Mouse (Mus musculus): ENCODE results near the gene Fra10ac1.
A peak's percentile ranks its signal among the peaks of the same experiment; 100 is the strongest.

Gene Fra10ac1

DNA sequence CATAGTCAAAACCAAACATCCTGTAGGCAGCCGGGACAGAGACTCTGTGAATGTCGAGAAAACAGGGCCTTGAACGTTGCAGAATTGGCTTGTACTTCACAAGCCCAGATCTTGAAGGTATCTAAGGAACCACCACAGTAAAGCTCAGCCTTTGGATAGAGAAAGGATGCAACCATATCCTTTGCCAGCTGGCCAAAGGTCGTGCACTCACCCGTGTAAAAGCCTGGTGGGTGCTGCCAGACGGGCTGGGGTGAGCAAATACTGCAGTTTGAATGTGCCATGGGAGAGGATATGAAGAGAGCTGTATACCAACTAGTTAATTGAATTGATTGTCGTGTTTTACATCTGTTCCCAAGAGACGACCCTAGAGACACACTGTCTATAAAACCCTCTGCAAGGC lies 8.1 kb upstream of the Fra10ac1 start:
- no peak for DNase-seq (ENCODE audit: low spot score in 2 of 2)

- DNase-seq (ENCODE audit: low spot score in 2 of 2) = peak in 1 of 2 experiments; percentile 42
These were observed 4.7 kb upstream of the Fra10ac1 start for GRCm38 (mm10) chr19:38228699-38229098.

DNA sequence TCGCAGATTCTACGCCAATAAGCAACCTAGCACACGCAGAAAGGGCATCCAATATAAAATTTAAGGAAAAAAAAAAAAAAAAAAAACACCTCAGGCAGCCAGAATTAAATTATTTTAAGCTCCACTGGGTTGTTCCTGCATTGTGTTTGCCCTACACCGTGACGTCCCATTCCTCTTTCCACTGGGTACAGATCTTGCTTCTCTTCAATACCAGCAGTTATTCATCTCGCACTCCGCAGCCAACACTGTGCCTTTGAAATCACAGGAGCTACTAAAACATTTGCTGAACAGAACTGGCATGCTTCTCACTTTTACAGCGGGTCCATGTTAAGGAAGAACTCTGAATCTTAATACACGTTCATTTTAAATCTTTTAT lies 717 bp upstream of the Fra10ac1 start:
- DNase-seq (ENCODE audit: low spot score in 2 of 2) = no peak

DNA sequence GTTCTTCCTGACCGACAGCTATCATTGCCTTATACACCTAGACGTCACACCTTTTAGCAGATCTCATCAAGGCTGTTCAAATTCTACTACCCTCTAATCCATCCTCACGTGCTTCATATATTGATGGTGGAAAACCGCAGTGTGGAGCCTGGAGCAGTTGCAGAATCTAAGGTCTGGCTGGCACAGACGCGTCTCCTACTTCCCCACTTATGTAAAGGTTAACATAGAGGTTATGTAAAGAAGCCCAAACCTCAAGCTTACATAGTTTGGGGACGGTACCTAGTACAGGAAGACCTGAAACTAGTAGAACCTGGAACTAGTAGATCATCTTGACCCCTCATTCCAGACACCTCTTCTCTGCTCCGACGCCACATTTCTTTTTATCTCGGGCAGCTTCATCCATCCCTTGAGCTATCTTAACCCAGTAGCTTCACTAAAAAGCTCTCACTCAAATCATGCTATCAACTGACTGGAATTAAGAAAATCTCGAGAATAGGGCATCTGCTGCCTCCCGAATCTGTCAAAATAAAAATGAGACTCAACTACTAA lies 526 bp downstream of the Fra10ac1 start:
- no peak for DNase-seq (ENCODE audit: low spot score in 2 of 2)

DNA sequence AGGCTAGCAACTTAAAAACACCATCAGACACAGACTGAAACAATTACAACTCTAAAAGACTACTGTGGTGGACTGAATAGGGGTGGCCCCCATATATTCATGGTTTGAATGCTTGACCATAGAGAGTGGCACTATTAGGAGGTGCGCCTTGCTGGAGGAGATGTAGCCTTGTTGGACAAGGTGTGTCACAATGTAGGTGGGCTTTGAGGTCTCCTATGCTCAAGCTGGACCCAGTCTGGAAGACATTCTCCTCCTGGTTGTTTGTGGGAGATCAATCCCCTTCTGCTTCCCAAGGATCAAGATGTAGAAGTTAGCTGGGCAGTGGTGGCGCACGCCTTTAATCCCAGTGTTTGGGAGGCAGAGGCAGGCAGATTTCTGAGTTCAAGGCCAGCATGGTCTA lies 6.3 kb downstream of the Fra10ac1 start:
- DNase-seq (ENCODE audit: low spot score in 2 of 2) = no peak

DNA sequence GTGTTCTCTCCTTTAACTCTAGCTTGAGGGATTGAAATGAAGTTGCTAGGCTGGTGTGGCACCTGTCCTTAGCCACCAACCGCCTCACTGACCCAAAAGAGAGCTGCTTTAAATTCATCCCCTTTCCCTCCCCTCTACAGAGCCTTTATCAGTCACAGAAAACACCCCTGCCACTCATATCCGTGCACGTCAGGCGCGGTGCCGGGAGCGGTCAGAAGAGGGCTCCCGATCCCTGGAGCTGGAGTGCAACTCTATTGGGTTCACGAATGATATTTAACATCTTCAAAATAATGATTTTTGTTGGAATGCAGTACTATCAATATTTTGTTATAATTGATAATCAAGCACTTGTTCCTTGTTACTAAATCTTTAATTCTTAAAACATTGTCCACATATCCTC lies 17.3 kb downstream of the Fra10ac1 start:
- DNase-seq (ENCODE audit: low spot score in 2 of 2) = no peak

GRCm38 (mm10) chr19:38198731-38199130 lies 25.2 kb downstream of the Fra10ac1 start:
- no peak for DNase-seq (ENCODE audit: low spot score in 2 of 2)

DNA sequence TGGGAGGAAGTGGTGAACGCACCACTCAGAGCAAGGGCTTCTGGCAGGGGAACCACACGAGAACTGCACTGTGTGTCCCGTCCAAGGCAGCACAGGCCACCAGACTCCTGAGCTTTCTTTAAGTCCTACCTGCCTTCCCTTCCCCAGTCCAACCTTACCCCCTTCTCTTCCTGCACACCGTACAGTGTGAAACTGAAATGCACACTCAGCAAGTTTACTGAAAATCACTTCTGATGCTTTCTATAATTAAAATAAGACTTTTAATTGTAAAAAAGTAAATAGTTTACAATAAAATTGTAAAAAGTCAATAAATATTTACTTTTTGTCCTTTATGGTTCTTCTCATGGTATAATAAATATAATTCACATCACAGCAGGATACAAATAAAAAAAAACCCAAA lies 28.7 kb downstream of the Fra10ac1 start:
- no peak for DNase-seq (ENCODE audit: low spot score in 2 of 2)

- no peak for DNase-seq (ENCODE audit: low spot score in 2 of 2)
These were observed 32.5 kb downstream of the Fra10ac1 start for GRCm38 (mm10) chr19:38191446-38191845.

GRCm38 (mm10) chr19:38190606-38191005 lies 33.4 kb downstream of the Fra10ac1 start:
- DNase-seq (ENCODE audit: low spot score in 2 of 2) = no peak

GRCm38 (mm10) chr19:38187345-38187680 lies 36.6 kb downstream of the Fra10ac1 start:
- no peak for DNase-seq (ENCODE audit: low spot score in 2 of 2)

- no peak for DNase-seq (ENCODE audit: low spot score in 2 of 2)
These were observed 37.2 kb downstream of the Fra10ac1 start for GRCm38 (mm10) chr19:38186631-38187344.

DNA sequence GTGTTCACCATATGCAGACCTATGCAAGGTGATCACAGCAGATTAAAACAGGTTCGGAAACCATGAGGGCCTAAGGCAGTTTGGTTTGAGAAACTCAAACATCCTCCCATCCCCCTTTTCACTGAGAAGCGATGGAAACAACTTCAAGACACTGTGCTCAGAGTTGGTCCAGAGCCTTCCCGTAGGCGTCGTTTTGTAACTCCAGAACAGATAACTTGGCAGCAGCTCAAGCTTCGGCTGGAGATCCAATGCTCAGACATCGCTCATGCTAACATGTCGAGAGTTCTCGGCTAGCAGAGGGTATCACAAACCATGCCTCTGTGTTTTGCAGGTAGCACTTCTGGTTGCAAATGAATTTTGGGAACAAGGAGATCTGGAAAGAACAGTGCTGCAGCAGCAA lies 44.3 kb downstream of the Fra10ac1 start:
- no peak for DNase-seq (ENCODE audit: low spot score in 2 of 2)

DNA sequence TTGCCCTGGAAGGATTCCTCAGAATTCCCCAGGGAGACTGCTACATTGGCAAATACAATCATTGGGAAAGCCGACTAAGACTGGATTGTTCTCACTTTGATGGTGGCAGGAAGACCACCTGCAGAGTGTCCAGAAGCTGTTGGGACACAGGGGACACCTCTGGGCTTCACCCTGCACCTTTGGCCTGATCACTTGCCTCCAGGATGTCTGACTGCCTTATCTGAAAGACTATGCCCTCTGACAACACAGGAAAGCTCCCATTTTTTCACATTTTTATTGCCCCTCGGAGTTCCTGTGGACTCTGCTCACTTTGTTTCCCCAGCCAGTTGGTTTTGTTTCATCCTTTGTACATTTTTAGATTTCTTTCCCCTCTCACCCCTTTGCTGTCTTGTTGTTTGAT lies 59.3 kb downstream of the Fra10ac1 start:
- no peak for DNase-seq (ENCODE audit: low spot score in 2 of 2)

DNA sequence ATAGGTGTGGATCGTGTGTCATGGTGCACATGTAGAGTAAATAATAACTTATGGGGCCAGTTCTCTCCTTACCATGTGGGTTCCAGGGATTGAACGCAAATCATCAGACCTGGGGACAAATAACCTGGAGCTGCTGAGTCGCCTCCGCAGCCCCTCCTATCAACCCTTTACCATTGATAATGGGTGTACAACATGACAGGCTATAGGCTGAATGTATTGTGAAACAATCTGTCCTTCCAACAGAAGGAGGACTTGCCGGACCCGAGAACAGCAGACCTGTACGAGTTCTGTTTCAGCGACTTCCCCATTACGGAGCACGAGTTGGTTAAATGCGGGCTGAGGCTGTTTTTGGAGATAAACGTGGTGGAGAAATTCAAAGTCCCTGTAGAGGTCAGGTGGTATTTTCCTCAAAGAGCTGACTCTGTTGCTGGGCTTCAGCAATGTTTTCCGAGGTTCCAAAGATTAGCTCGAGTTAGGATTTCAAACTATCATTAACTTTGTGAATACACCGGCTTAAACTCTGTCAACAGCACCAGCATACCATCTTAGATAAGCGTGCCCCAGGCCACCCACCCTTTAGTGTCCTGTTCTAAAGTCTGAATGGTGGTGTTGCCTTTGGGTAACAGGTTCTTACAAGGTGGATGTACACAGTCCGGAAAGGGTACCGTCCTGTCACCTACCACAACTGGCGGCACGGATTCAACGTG lies 62.2 kb downstream of the Fra10ac1 start:
- DNase-seq (ENCODE audit: low spot score in 2 of 2) = no peak

DNA sequence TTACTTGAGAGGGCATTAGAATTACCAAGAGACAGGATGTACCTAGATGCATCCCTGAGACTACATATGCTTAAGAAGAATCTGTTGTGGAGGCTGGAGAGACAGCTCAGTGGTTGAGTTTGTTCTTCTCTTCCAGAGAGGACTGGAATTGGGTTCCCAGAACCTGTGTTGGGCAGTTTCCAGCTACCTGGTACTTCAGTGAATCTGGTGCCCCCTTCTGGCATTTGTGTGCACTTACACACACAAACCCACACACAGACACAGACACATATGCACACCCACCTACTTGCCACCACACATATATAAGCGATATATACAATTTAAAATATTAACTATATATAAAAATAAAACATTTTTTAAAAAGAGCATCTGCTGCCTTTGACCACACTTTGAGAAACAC lies 67.7 kb downstream of the Fra10ac1 start:
- no peak for DNase-seq (ENCODE audit: low spot score in 2 of 2)

- DNase-seq (ENCODE audit: low spot score in 2 of 2) = peak in 1 of 2 experiments; percentile 16
These were observed 80.2 kb downstream of the Fra10ac1 start for GRCm38 (mm10) chr19:38143540-38144271.
